Mouse (Mus musculus) erythroid progenitor cell, adult 5-6 weeks (primary cell): ENCODE measurements around the gene Armcx1. TPM values are rescaled to one million over a fixed set of nuclear protein-coding genes. Genes with fewer than 3 reads are reported as not detected.
A peak's percentile ranks its signal among the peaks of the same experiment; 100 is the strongest.
"Not testable (repeated sequence)": the region's sequence is repeated elsewhere in the genome, so short reads cannot be mapped to it uniquely, and the experiment has no call there.

Experiments
- ATAC-seq: replicated peaks from 2 replicates; pipeline ENCODE4 v1.8.0; 2016; ENCODE audit warnings: moderate number of reproducible peaks, mild to moderate bottlenecking, moderate TSS enrichment, inconsistent platforms; ENCODE audit not compliant: poor library complexity, low FRiP score, severe bottlenecking
- total RNA-seq, 2 experiments: library from RNA; stranded (forward) in 1 of 2; stranded (reverse) in 1 of 2; fragments of 150-400 nt in 1 of 2; fragments of 186-747, 209-891 nt in 1 of 2; gene quantifications; 2 replicates each; pipeline versions ENCODE4 v1.2.3 to v1.2.4; 2015 to 2017; ENCODE audit warnings: low replicate concordance in 2 of 2

Gene Armcx1
- total RNA-seq, 2 experiments from 2014 or later: 0.15 TPM; not detected in 1

GRCm38 (mm10) chrX:134756434-134757292, 38.9 kb downstream of the Armcx1 start, which contains the start of gene Armcx3:
TSS of gene Armcx3 (plus strand) at chrX:134756595.
- ATAC-seq: peak; percentile 90

GRCm38 (mm10) chrX:134757293-134757995, 39.7 kb downstream of the Armcx1 start:
- ATAC-seq: no peak

GRCm38 (mm10) chrX:134763428-134764198, 45.9 kb downstream of the Armcx1 start:
- ATAC-seq: not testable (repeated sequence)

Other genes starting within 250 kb of the Armcx1 start
- gene Taf7l, start 241.5 kb upstream of the Armcx1 start, total RNA-seq (2015; ENCODE audit: low replicate concordance): not detected in 2 replicates
- not detected in 2 replicates for gene Taf7l, start 241.5 kb upstream of the Armcx1 start, total RNA-seq (2017; ENCODE audit: low replicate concordance)
- 13.8 and 15.9 TPM in 2 replicates for gene Timm8a1, start 176.1 kb upstream of the Armcx1 start, total RNA-seq (2015; ENCODE audit: low replicate concordance)
- gene Timm8a1, start 176.1 kb upstream of the Armcx1 start, total RNA-seq (2017; ENCODE audit: low replicate concordance): 6.4 and 12.6 TPM in 2 replicates
- gene Btk, start 134.4 kb upstream of the Armcx1 start, total RNA-seq (2015; ENCODE audit: low replicate concordance): 18.0 and 23.4 TPM in 2 replicates
- 8.9 and 12.6 TPM in 2 replicates for gene Btk, start 134.4 kb upstream of the Armcx1 start, total RNA-seq (2017; ENCODE audit: low replicate concordance)
- 511 and 528 TPM in 2 replicates for gene Rpl36a, start 132.3 kb upstream of the Armcx1 start, total RNA-seq (2015; ENCODE audit: low replicate concordance)
- 549 and 1,031 TPM in 2 replicates for gene Rpl36a, start 132.3 kb upstream of the Armcx1 start, total RNA-seq (2017; ENCODE audit: low replicate concordance)
- gene Gla, start 116.8 kb upstream of the Armcx1 start, total RNA-seq (2015; ENCODE audit: low replicate concordance): 1.3 TPM in 1 of 2 replicates, not detected in the other
- gene Gla, start 116.8 kb upstream of the Armcx1 start, total RNA-seq (2017; ENCODE audit: low replicate concordance): 1.4 and 2.1 TPM in 2 replicates
- gene Hnrnph2, start 116.8 kb upstream of the Armcx1 start, total RNA-seq (2015; ENCODE audit: low replicate concordance): 59.8 and 69.6 TPM in 2 replicates
- gene Hnrnph2, start 116.8 kb upstream of the Armcx1 start, total RNA-seq (2017; ENCODE audit: low replicate concordance): 86.5 and 95.0 TPM in 2 replicates
- gene Armcx4, start 31.4 kb upstream of the Armcx1 start, total RNA-seq (2015; ENCODE audit: low replicate concordance): 1.1 TPM in 1 of 2 replicates, not detected in the other
- 0.15 TPM in 1 of 2 replicates, not detected in the other for gene Armcx4, start 31.4 kb upstream of the Armcx1 start, total RNA-seq (2017; ENCODE audit: low replicate concordance)
- gene Armcx6, start 33.5 kb downstream of the Armcx1 start, total RNA-seq (2015; ENCODE audit: low replicate concordance): not detected in 2 replicates
- gene Armcx6, start 33.5 kb downstream of the Armcx1 start, total RNA-seq (2017; ENCODE audit: low replicate concordance): 0.13 TPM in 1 of 2 replicates, not detected in the other
- gene Armcx3, start 38.6 kb downstream of the Armcx1 start, total RNA-seq (2015; ENCODE audit: low replicate concordance): 3.6 and 4.6 TPM in 2 replicates
- 0.76 and 2.2 TPM in 2 replicates for gene Armcx3, start 38.6 kb downstream of the Armcx1 start, total RNA-seq (2017; ENCODE audit: low replicate concordance)
- 1.7 TPM in 1 of 2 replicates, not detected in the other for gene Armcx2, start 91.3 kb downstream of the Armcx1 start, total RNA-seq (2015; ENCODE audit: low replicate concordance)
- 1.4 TPM in 1 of 2 replicates, not detected in the other for gene Armcx2, start 91.3 kb downstream of the Armcx1 start, total RNA-seq (2017; ENCODE audit: low replicate concordance)
- not detected in 2 replicates for gene Nxf2, start 246.8 kb downstream of the Armcx1 start, total RNA-seq (2015; ENCODE audit: low replicate concordance)
- gene Nxf2, start 246.8 kb downstream of the Armcx1 start, total RNA-seq (2017; ENCODE audit: low replicate concordance): not detected in 2 replicates